Comparison of ENCODE assay signal across 9 mouse cellular contexts in the genomic region with DNA sequence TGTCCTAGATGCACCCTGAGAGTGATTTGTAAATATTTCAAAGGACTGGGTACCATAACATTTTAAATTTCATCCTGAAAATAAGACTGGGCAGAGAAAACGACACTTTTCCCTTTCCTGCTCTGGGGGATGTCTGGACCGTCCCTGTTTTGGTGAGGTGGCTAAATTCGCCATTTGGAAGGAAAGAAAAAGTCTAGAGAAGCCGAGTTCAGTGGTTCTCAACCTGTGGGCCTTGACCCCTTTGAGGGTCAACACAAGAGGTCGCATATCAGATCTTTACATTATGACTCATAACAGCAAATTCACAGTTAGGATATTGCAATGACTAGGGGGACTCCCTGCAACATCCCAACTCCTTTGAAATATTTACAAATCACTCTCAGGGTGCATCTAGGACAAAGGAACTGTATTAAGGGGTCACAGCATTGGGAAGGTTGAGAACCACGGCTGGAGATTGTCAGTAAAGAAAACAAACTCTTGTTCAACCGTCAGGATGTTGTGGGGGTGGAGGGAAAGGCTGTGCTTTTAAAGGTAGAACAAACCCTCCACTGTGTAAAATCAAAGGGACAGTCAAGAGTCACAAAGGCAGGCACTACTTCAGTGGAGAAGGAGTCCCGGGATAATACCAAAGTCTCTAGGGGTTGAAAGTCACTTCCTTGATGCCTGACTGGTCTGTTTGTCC. TPM values are rescaled to one million over a fixed set of nuclear protein-coding genes. Genes with fewer than 3 reads are reported as not detected.
DNase-seq lines count a peak whose midpoint lies in the region; ATAC-seq lines count a peak whose summit lies in the region.
"Had no signal": no experiment of that assay in that cellular context is flagged by ENCODE, and none has a peak within 500 bp of the region (broad histone marks: within the 10 kb centered on the region; RNA-seq: fewer than 3 reads in every experiment).

No protein-coding gene starts in this region.

- 21% methylated on average over 8 of the region's 8 CpGs for WGBS in forebrain, embryonic 10.5 days
- 27% methylated on average over 8 of the region's 8 CpGs for whole genome bisulfite sequencing in forebrain, embryonic 11.5 days
- WGBS in limb, embryonic 15.5 days = 38% methylated on average over 8 of the region's 8 CpGs

- intact Hi-C loops in left cerebral cortex, postnatal 14 days (cut with DNase I) = loop anchor here (5.0 to 10.0 kb wide), 2 partner anchors 58 to 146 kb away; no protein-coding TSS in a partner anchor

- H3K4me1 ChIP-seq in forebrain, embryonic 10.5 days = peaks cover 56% of the 10 kb centered on the region
- H3K4me1 ChIP-seq in forebrain, embryonic 11.5 days (replicated peaks; ENCODE audit: control insufficient read depth, insufficient read depth, low read length) = 0 out of 2 replicates have a peak, but pooled peaks cover 2% of the 10 kb centered on the region
- peaks cover 23% of the 10 kb centered on the region for H3K4me1 ChIP-seq in limb, embryonic 15.5 days

- H3K4me2 ChIP-seq in forebrain, embryonic 11.5 days (ENCODE audit: low read depth, low read length, severe bottlenecking) = no peak overlapping the region
- H3K4me2 ChIP-seq in limb, embryonic 15.5 days = peak overlapping the region; percentile 87

- H3K27me3 ChIP-seq in forebrain, embryonic 10.5 days (ENCODE audit: poor library complexity, severe bottlenecking) = peaks cover 21% of the 10 kb centered on the region; the same call in 1 of the 2 replicates
- H3K27me3 ChIP-seq in forebrain, embryonic 11.5 days (ENCODE audit: control insufficient read depth, insufficient read depth, low read length) = no peaks in the 10 kb centered on the region
- H3K27me3 ChIP-seq in limb, embryonic 15.5 days = no peaks in the 10 kb centered on the region

- DNase-seq in forebrain, embryonic 10.5 days (ENCODE audit: extremely low spot score, low spot score) = no peak
- no peak for DNase-seq in forebrain, embryonic 11.5 days (ENCODE audit: low spot score)
- DNase-seq in thymus, postnatal 14 days = peak; percentile 38
- no peak for DNase-seq in thymus, adult 18-20 months
- DNase-seq in layer of hippocampus, postnatal 36 days = no peak
- no peak for DNase-seq in left cerebral cortex, postnatal 14 days (ENCODE audit: low spot score in 2 of 2)
- DNase-seq in frontal cortex, postnatal 10 days (ENCODE audit: low spot score in 2 of 2) = no peak

- peak overlapping the region; percentile 48; the same call in 1 of the 2 replicates for H3K27ac ChIP-seq in forebrain, embryonic 10.5 days
- no peak overlapping the region for H3K27ac ChIP-seq in forebrain, embryonic 11.5 days (ENCODE audit: low read depth, low read length)
- 0 out of 2 replicates have a peak overlapping the region, but pooled peaks have one; percentile 33 for H3K27ac ChIP-seq in limb, embryonic 15.5 days

- no peaks in the 10 kb centered on the region for H3K9me3 ChIP-seq in forebrain, embryonic 10.5 days
- H3K9me3 ChIP-seq in forebrain, embryonic 11.5 days (ENCODE audit: control insufficient read depth, low read length) = no peaks in the 10 kb centered on the region
- no peaks in the 10 kb centered on the region for H3K9me3 ChIP-seq in limb, embryonic 15.5 days

- no peak overlapping the region for H3K9ac ChIP-seq in forebrain, embryonic 11.5 days (ENCODE audit: low read length)
- H3K9ac ChIP-seq in limb, embryonic 15.5 days = no peak overlapping the region

- no peaks in the 10 kb centered on the region for H3K36me3 ChIP-seq in forebrain, embryonic 10.5 days (replicated peaks)
- no peaks in the 10 kb centered on the region for H3K36me3 ChIP-seq in forebrain, embryonic 11.5 days (ENCODE audit: control insufficient read depth, insufficient read depth, low read length)
- no peaks in the 10 kb centered on the region for H3K36me3 ChIP-seq in limb, embryonic 15.5 days

- peak overlapping the region; percentile 86 for H3K4me3 ChIP-seq in forebrain, embryonic 10.5 days
- H3K4me3 ChIP-seq in forebrain, embryonic 11.5 days (ENCODE audit: low read depth, low read length) = no peak overlapping the region; the same call in 1 of the 2 replicates
- H3K4me3 ChIP-seq in limb, embryonic 15.5 days = peak overlapping the region; percentile 83

- no peak for ATAC-seq in forebrain, embryonic 11.5 days (replicated peaks; ENCODE audit: low FRiP score)
- no peak for ATAC-seq in limb, embryonic 15.5 days (ENCODE audit: insufficient number of reproducible peaks, low FRiP score, low TSS enrichment, low read depth)
- ATAC-seq: inflammation-experienced regulatory T-cells, adult 6 months had no signal

RNA-seq across cellular contexts. Expression of a gene that starts 3.2 kb away (rescaled TPM):
- 12.7 and 15.0 TPM in 2 replicates for polyA plus RNA-seq in forebrain, embryonic 10.5 days (2016; fragmentation: Nextera tagmentation; extraction: Ambion mirVana)
- 12.5 and 13.1 TPM in 2 replicates for polyA plus RNA-seq in forebrain, embryonic 11.5 days (2014; fragmentation: Nextera tagmentation; extraction: Ambion mirVana)
- polyA plus RNA-seq in limb, embryonic 15.5 days (2015; fragmentation: Nextera tagmentation; extraction: Ambion mirVana) = 32.1 and 33.4 TPM in 2 replicates
- total RNA-seq in layer of hippocampus, postnatal 36 days (2021) = 10 to 100 TPM; 18.1 to 19.1 TPM
- 10 to 100 TPM; 31.6 to 32.5 TPM for total RNA-seq in left cerebral cortex, postnatal 14 days (2021)

RNA-seq across cellular contexts. Expression of a gene that starts 36.2 kb away (rescaled TPM):
- 418 and 443 TPM in 2 replicates for polyA plus RNA-seq in forebrain, embryonic 10.5 days (2016; fragmentation: Nextera tagmentation; extraction: Ambion mirVana)
- 399 and 441 TPM in 2 replicates for polyA plus RNA-seq in forebrain, embryonic 11.5 days (2014; fragmentation: Nextera tagmentation; extraction: Ambion mirVana)
- polyA plus RNA-seq in limb, embryonic 15.5 days (2015; fragmentation: Nextera tagmentation; extraction: Ambion mirVana) = 186 and 213 TPM in 2 replicates
- total RNA-seq in layer of hippocampus, postnatal 36 days (2021) = 100 to 1,000 TPM; 156 to 179 TPM
- 100 to 1,000 TPM; 222 to 226 TPM for total RNA-seq in left cerebral cortex, postnatal 14 days (2021)
